Mouse (Mus musculus): ENCODE results near the gene Sumo3. TPM values are rescaled to one million over a fixed set of nuclear protein-coding genes. Genes with fewer than 3 reads are reported as not detected.

The Sumo3 gene
- polyA plus RNA-seq, 1 experiment: 152 TPM

DNA sequence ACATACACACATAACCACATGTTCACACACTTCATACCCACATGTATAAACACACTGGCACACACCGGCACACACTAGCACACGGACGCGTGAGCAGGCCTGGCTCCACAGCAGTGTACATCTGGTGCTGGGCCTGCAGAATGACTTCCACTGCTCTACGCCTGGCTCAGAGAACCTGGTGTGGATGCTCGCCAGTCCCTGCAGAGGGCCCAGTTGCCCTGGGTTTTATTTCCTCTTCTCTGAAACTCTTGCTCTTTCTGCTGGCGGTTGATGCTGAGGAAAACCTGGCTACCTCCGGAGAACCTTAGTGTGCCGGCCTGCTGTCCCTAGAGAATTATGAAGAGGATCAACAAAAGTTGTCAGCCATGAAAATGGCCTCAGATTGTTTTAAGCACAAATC is 46.1 kb downstream of the Sumo3 start:
- Histone ChIP-seq H3K79me2 (ENCODE audit: control insufficient read depth, insufficient read depth) (no peaks in the 10 kb centered on the region), H3K27me3 (ENCODE audit: control insufficient read depth, insufficient read depth, insufficient read length) (no peaks in the 10 kb centered on the region), H3ac (ENCODE audit: control insufficient read depth, insufficient read length, low read depth) (no peak overlapping the region), H3K79me3 (ENCODE audit: low read depth) (no peaks in the 10 kb centered on the region), H3K4me3 (ENCODE audit: insufficient read depth, poor library complexity, severe bottlenecking) (no peak overlapping the region), H3K36me3 (ENCODE audit: control insufficient read depth, insufficient read depth) (no peaks in the 10 kb centered on the region)
- TF ChIP-seq MAX (IDR thresholded peaks at IDR 0.05) (no peak), FOSL1 (IDR thresholded peaks at IDR 0.05; ENCODE audit: insufficient read depth, low read length, poor library complexity, severe bottlenecking) (no peak), MYOG (IDR thresholded peaks at IDR 0.05; ENCODE audit: control insufficient read depth, extremely low read depth, insufficient read length) (no peak), CTCF (IDR thresholded peaks at IDR 0.05; ENCODE audit: control insufficient read depth, insufficient read depth, insufficient read length) (no peak), USF1 (IDR thresholded peaks at IDR 0.05; ENCODE audit: low read depth) (no peak), MYOD1 (IDR thresholded peaks at IDR 0.05; ENCODE audit: control insufficient read depth, insufficient read length, low read depth) (no peak), CEBPB (IDR thresholded peaks at IDR 0.05; ENCODE audit: low read depth) (no peak)

DNA sequence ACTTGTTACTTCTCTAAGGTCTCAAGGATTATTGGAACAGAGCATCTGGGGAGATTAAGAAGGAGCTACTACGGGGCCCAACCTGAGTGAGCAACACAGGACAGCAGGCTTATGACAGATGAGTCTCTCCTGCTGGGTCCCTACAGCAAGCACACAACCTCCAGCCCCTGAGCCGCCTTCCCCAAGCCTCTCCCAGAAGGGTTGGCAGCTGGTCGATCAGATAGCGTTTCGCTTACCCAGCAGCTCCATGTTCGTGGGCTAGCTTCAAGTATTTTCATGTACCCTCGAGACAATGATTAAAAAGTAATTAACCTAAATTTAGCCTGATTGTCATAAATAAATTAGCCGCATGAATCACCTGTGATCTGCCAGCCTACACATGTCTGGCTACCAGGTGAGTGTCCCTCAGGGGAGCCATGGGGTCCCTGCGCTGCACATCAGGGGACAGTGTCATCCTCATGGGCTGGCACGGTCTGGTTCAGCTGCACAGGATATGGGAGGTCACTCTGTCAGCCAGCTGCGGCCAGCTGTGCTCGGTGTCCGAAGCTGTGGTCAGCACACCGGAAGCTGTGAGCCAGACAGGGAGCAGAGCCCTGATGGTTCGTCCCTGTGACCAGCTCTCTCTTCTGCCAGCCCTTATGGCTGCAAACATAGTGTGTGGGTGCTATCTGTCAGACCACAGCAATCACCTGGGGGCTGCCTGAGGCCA is 52.5 kb downstream of the Sumo3 start:
- Histone ChIP-seq H3K79me2 (ENCODE audit: control insufficient read depth, insufficient read depth) (no peaks in the 10 kb centered on the region), H3ac (ENCODE audit: control insufficient read depth, insufficient read length, low read depth) (no peak overlapping the region), H3K4me3 (ENCODE audit: insufficient read depth, poor library complexity, severe bottlenecking) (no peak overlapping the region), H3K79me3 (ENCODE audit: low read depth) (no peaks in the 10 kb centered on the region), H3K36me3 (ENCODE audit: control insufficient read depth, insufficient read depth) (no peaks in the 10 kb centered on the region), H3K27me3 (ENCODE audit: control insufficient read depth, insufficient read depth, insufficient read length) (peaks cover 8% of the 10 kb centered on the region)
- TF ChIP-seq CEBPB (IDR thresholded peaks at IDR 0.05; ENCODE audit: low read depth) (no peak), USF1 (IDR thresholded peaks at IDR 0.05; ENCODE audit: low read depth) (no peak), FOSL1 (IDR thresholded peaks at IDR 0.05; ENCODE audit: insufficient read depth, low read length, poor library complexity, severe bottlenecking) (no peak), MAX (IDR thresholded peaks at IDR 0.05) (no peak), MYOD1 (IDR thresholded peaks at IDR 0.05; ENCODE audit: control insufficient read depth, insufficient read length, low read depth) (no peak), MYOG (IDR thresholded peaks at IDR 0.05; ENCODE audit: control insufficient read depth, extremely low read depth, insufficient read length) (no peak), CTCF (IDR thresholded peaks at IDR 0.05; ENCODE audit: control insufficient read depth, insufficient read depth, insufficient read length) (no peak)

GRCm38 (mm10) chr10:77663949-77664665 is 58.2 kb downstream of the Sumo3 start:
- TF ChIP-seq CEBPB (IDR thresholded peaks at IDR 0.05; ENCODE audit: low read depth): no peak
- no peak for TF ChIP-seq USF1 (IDR thresholded peaks at IDR 0.05; ENCODE audit: low read depth)
- TF ChIP-seq MAX (IDR thresholded peaks at IDR 0.05): no peak
- no peak for TF ChIP-seq MYOD1 (IDR thresholded peaks at IDR 0.05; ENCODE audit: control insufficient read depth, insufficient read length, low read depth)
- no peak for TF ChIP-seq CTCF (IDR thresholded peaks at IDR 0.05; ENCODE audit: control insufficient read depth, insufficient read depth, insufficient read length)
- TF ChIP-seq MYOG (IDR thresholded peaks at IDR 0.05; ENCODE audit: control insufficient read depth, extremely low read depth, insufficient read length): no peak
- TF ChIP-seq FOSL1 (IDR thresholded peaks at IDR 0.05; ENCODE audit: insufficient read depth, low read length, poor library complexity, severe bottlenecking): no peak
- Histone ChIP-seq H3K36me3 (ENCODE audit: control insufficient read depth, insufficient read depth) (no peaks in the 10 kb centered on the region), H3K4me3 (ENCODE audit: insufficient read depth, poor library complexity, severe bottlenecking) (no peak overlapping the region)

DNA sequence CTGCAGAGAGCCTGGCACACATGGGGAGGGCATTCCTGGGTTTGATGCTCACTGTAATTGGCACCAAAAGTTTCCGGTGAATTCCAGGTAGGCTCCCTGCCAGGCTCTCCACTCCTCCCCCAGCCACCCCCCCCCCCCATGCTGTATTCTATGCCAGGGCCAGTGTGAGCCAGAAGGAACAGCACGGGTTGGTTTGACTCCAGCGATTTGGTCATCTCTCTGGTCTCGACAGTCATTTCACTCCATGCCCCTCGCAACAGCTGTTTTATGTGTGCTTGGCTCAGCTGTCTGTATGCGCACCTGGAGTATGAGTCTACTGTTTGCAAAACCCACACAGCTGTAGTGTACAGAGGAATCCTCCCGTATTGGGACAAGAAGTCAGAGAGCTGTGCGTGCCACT is 60.4 kb downstream of the Sumo3 start:
- H3K27me3 ChIP-seq (ENCODE audit: control insufficient read depth, insufficient read depth, insufficient read length): peaks cover 17% of the 10 kb centered on the region
- no peaks in the 10 kb centered on the region for H3K36me3 ChIP-seq (ENCODE audit: control insufficient read depth, insufficient read depth)
- H3ac ChIP-seq (ENCODE audit: control insufficient read depth, insufficient read length, low read depth): no peak overlapping the region
- TF ChIP-seq MYOG (IDR thresholded peaks at IDR 0.05; ENCODE audit: control insufficient read depth, extremely low read depth, insufficient read length) (no peak), USF1 (IDR thresholded peaks at IDR 0.05; ENCODE audit: low read depth) (no peak), MAX (IDR thresholded peaks at IDR 0.05) (no peak), FOSL1 (IDR thresholded peaks at IDR 0.05; ENCODE audit: insufficient read depth, low read length, poor library complexity, severe bottlenecking) (no peak), CEBPB (IDR thresholded peaks at IDR 0.05; ENCODE audit: low read depth) (no peak), CTCF (IDR thresholded peaks at IDR 0.05; ENCODE audit: control insufficient read depth, insufficient read depth, insufficient read length) (no peak), MYOD1 (IDR thresholded peaks at IDR 0.05; ENCODE audit: control insufficient read depth, insufficient read length, low read depth) (no peak)
- no peaks in the 10 kb centered on the region for H3K79me2 ChIP-seq (ENCODE audit: control insufficient read depth, insufficient read depth)
- no peaks in the 10 kb centered on the region for H3K79me3 ChIP-seq (ENCODE audit: low read depth)
- H3K4me3 ChIP-seq (ENCODE audit: insufficient read depth, poor library complexity, severe bottlenecking): no peak overlapping the region

More at GRCm38 (mm10) chr10:77663949-77664665, 58.2 kb downstream of the Sumo3 start:
- H3ac ChIP-seq (ENCODE audit: control insufficient read depth, insufficient read length, low read depth): no peak overlapping the region
- no peaks in the 10 kb centered on the region for H3K79me2 ChIP-seq (ENCODE audit: control insufficient read depth, insufficient read depth)
- no peaks in the 10 kb centered on the region for H3K79me3 ChIP-seq (ENCODE audit: low read depth)
- peaks cover 20% of the 10 kb centered on the region for H3K27me3 ChIP-seq (ENCODE audit: control insufficient read depth, insufficient read depth, insufficient read length)

GRCm38 (mm10) chr10:77667402-77667801 is 61.5 kb downstream of the Sumo3 start:
- no peak overlapping the region for H3ac ChIP-seq (ENCODE audit: control insufficient read depth, insufficient read length, low read depth)
- H3K27me3 ChIP-seq (ENCODE audit: control insufficient read depth, insufficient read depth, insufficient read length): peaks cover 17% of the 10 kb centered on the region
- TF ChIP-seq CTCF (IDR thresholded peaks at IDR 0.05; ENCODE audit: control insufficient read depth, insufficient read depth, insufficient read length) (no peak), MAX (IDR thresholded peaks at IDR 0.05) (no peak), MYOG (IDR thresholded peaks at IDR 0.05; ENCODE audit: control insufficient read depth, extremely low read depth, insufficient read length) (no peak), USF1 (IDR thresholded peaks at IDR 0.05; ENCODE audit: low read depth) (no peak), MYOD1 (IDR thresholded peaks at IDR 0.05; ENCODE audit: control insufficient read depth, insufficient read length, low read depth) (no peak), FOSL1 (IDR thresholded peaks at IDR 0.05; ENCODE audit: insufficient read depth, low read length, poor library complexity, severe bottlenecking) (no peak), CEBPB (IDR thresholded peaks at IDR 0.05; ENCODE audit: low read depth) (no peak)
- H3K36me3 ChIP-seq (ENCODE audit: control insufficient read depth, insufficient read depth): no peaks in the 10 kb centered on the region
- no peak overlapping the region for H3K4me3 ChIP-seq (ENCODE audit: insufficient read depth, poor library complexity, severe bottlenecking)
- H3K79me3 ChIP-seq (ENCODE audit: low read depth): no peaks in the 10 kb centered on the region
- H3K79me2 ChIP-seq (ENCODE audit: control insufficient read depth, insufficient read depth): no peaks in the 10 kb centered on the region

Small RNAs within 50 kb of the gene (microRNA-seq; reads per million reads assigned to microRNA genes)
- 11.4 reads per million, percentile 61 among the genes with 10 or more reads in this experiment for gene Mir1930 (ENCODE audit: borderline microRNAs expressed)

Other genes with a start within 250 kb of the Sumo3 start
- 3.3 TPM for gene Adarb1, start 187.8 kb upstream of the Sumo3 start, polyA plus RNA-seq (2012; fragmentation: generic; extraction: Trizol)
- 45.2 TPM for gene Fam207a, start 90.3 kb upstream of the Sumo3 start, polyA plus RNA-seq (2012; fragmentation: generic; extraction: Trizol)
- 0.47 TPM for gene Itgb2, start 75.8 kb upstream of the Sumo3 start, polyA plus RNA-seq (2012; fragmentation: generic; extraction: Trizol)
- 96.1 TPM for gene Pttg1ip, start 24.4 kb upstream of the Sumo3 start, polyA plus RNA-seq (2012; fragmentation: generic; extraction: Trizol)
- gene Gm49325, start 100 bp downstream of the Sumo3 start, polyA plus RNA-seq (2012; fragmentation: generic; extraction: Trizol): 5.1 TPM
- gene Ube2g2, start 16.2 kb downstream of the Sumo3 start, polyA plus RNA-seq (2012; fragmentation: generic; extraction: Trizol): 85.5 TPM
- gene Tspear, start 80.5 kb downstream of the Sumo3 start, polyA plus RNA-seq (2012; fragmentation: generic; extraction: Trizol): not detected
- gene Gm19402, start 84.7 kb downstream of the Sumo3 start, polyA plus RNA-seq (2012; fragmentation: generic; extraction: Trizol): not detected
- not detected for gene Gm9508, start 91.1 kb downstream of the Sumo3 start, polyA plus RNA-seq (2012; fragmentation: generic; extraction: Trizol)
- gene Gm10272, start 100.5 kb downstream of the Sumo3 start, polyA plus RNA-seq (2012; fragmentation: generic; extraction: Trizol): not detected
- gene Gm10024, start 105.4 kb downstream of the Sumo3 start, polyA plus RNA-seq (2012; fragmentation: generic; extraction: Trizol): not detected
- not detected for gene Gm10142, start 109.7 kb downstream of the Sumo3 start, polyA plus RNA-seq (2012; fragmentation: generic; extraction: Trizol)
- gene Krtap12-1, start 114.5 kb downstream of the Sumo3 start, polyA plus RNA-seq (2012; fragmentation: generic; extraction: Trizol): not detected
- not detected for gene Gm10100, start 120.4 kb downstream of the Sumo3 start, polyA plus RNA-seq (2012; fragmentation: generic; extraction: Trizol)
- gene Gm18596, start 136.5 kb downstream of the Sumo3 start, polyA plus RNA-seq (2012; fragmentation: generic; extraction: Trizol): not detected
- not detected for gene Gm9736, start 145.3 kb downstream of the Sumo3 start, polyA plus RNA-seq (2012; fragmentation: generic; extraction: Trizol)
- gene Gm3233, start 153.6 kb downstream of the Sumo3 start, polyA plus RNA-seq (2012; fragmentation: generic; extraction: Trizol): not detected
- not detected for gene Gm3238, start 165.2 kb downstream of the Sumo3 start, polyA plus RNA-seq (2012; fragmentation: generic; extraction: Trizol)
- not detected for gene Gm7138, start 170.8 kb downstream of the Sumo3 start, polyA plus RNA-seq (2012; fragmentation: generic; extraction: Trizol)
- gene Gm3250, start 176.4 kb downstream of the Sumo3 start, polyA plus RNA-seq (2012; fragmentation: generic; extraction: Trizol): not detected
- gene Gm7137, start 182.1 kb downstream of the Sumo3 start, polyA plus RNA-seq (2012; fragmentation: generic; extraction: Trizol): not detected
- gene Gm9639, start 189.0 kb downstream of the Sumo3 start, polyA plus RNA-seq (2012; fragmentation: generic; extraction: Trizol): not detected
- gene Gm19668, start 193.0 kb downstream of the Sumo3 start, polyA plus RNA-seq (2012; fragmentation: generic; extraction: Trizol): not detected
- gene Gm9507, start 205.7 kb downstream of the Sumo3 start, polyA plus RNA-seq (2012; fragmentation: generic; extraction: Trizol): not detected
- gene Gm2696, start 208.6 kb downstream of the Sumo3 start, polyA plus RNA-seq (2012; fragmentation: generic; extraction: Trizol): not detected
- gene Krtap10-4, start 221.0 kb downstream of the Sumo3 start, polyA plus RNA-seq (2012; fragmentation: generic; extraction: Trizol): not detected
- not detected for gene Krtap10-10, start 229.8 kb downstream of the Sumo3 start, polyA plus RNA-seq (2012; fragmentation: generic; extraction: Trizol)
- gene Gm36176, start 240.7 kb downstream of the Sumo3 start, polyA plus RNA-seq (2012; fragmentation: generic; extraction: Trizol): not detected
- gene Gm10318, start 246.8 kb downstream of the Sumo3 start, polyA plus RNA-seq (2012; fragmentation: generic; extraction: Trizol): not detected